Mouse (Mus musculus): ENCODE measurements around the gene Ace2. TPM values are rescaled to one million over a fixed set of nuclear protein-coding genes. Genes with fewer than 3 reads are reported as not detected.

The Ace2 gene
- polyA plus RNA-seq (2016; fragmentation: Nextera tagmentation; extraction: Ambion mirVana) = 0.08 and 0.22 TPM in 2 replicates

GRCm38 (mm10) chrX:164139032-164139431 lies at the start of gene Ace2:
Gene Ace2, plus strand, starts transcription at chrX:164139332.
- no peaks in the 10 kb centered on the region for H3K4me1 ChIP-seq
- no peak within 1 kb of the TSS for H3K4me2 ChIP-seq
- no peaks in the 10 kb centered on the region for H3K36me3 ChIP-seq (replicated peaks)
- H3K27me3 ChIP-seq = peaks cover 6% of the 10 kb centered on the region; the same call in 1 of the 2 replicates
- ATAC-seq (ENCODE audit: low FRiP score) = no peak
- H3K27ac ChIP-seq = no peak within 1 kb of the TSS
- H3K4me3 ChIP-seq (replicated peaks) = no peak within 1 kb of the TSS
- H3K9ac ChIP-seq = no peak within 1 kb of the TSS
- no peaks in the 10 kb centered on the region for H3K9me3 ChIP-seq
- WGBS = 100% methylated on average over 2 of the region's 2 CpGs

GRCm38 (mm10) chrX:164089916-164090315 lies 49.2 kb upstream of the Ace2 start:
- no peak overlapping the region for H3K4me3 ChIP-seq (replicated peaks)
- peaks cover 30% of the 10 kb centered on the region for H3K27me3 ChIP-seq
- WGBS = 59% methylated on average over 11 of the region's 11 CpGs
- H3K4me1 ChIP-seq = no peaks in the 10 kb centered on the region
- H3K9ac ChIP-seq = no peak overlapping the region
- ATAC-seq (ENCODE audit: low FRiP score) = no peak
- H3K9me3 ChIP-seq = no peaks in the 10 kb centered on the region
- no peaks in the 10 kb centered on the region for H3K36me3 ChIP-seq (replicated peaks)
- H3K4me2 ChIP-seq = no peak overlapping the region
- H3K27ac ChIP-seq = no peak overlapping the region

GRCm38 (mm10) chrX:164092300-164093169 lies 46.6 kb upstream of the Ace2 start:
- WGBS = 50% methylated on average over 7 of the region's 7 CpGs
- Histone ChIP-seq H3K36me3 (replicated peaks) (no peaks in the 10 kb centered on the region), H3K27me3 (peaks cover 25% of the 10 kb centered on the region), H3K9ac (no peak overlapping the region), H3K4me2 (no peak overlapping the region), H3K9me3 (no peaks in the 10 kb centered on the region), H3K27ac (no peak overlapping the region), H3K4me3 (replicated peaks) (no peak overlapping the region), H3K4me1 (no peaks in the 10 kb centered on the region)
- ATAC-seq (ENCODE audit: low FRiP score) = no peak

GRCm38 (mm10) chrX:164093435-164093834 lies 45.7 kb upstream of the Ace2 start:
- 84% methylated on average over 5 of the region's 5 CpGs for WGBS
- no peaks in the 10 kb centered on the region for H3K36me3 ChIP-seq (replicated peaks)
- no peak for ATAC-seq (ENCODE audit: low FRiP score)
- H3K9ac ChIP-seq = no peak overlapping the region
- peaks cover 28% of the 10 kb centered on the region for H3K27me3 ChIP-seq
- H3K4me2 ChIP-seq = no peak overlapping the region
- H3K4me1 ChIP-seq = no peaks in the 10 kb centered on the region
- H3K4me3 ChIP-seq (replicated peaks) = no peak overlapping the region
- H3K9me3 ChIP-seq = no peaks in the 10 kb centered on the region
- no peak overlapping the region for H3K27ac ChIP-seq

GRCm38 (mm10) chrX:164095838-164096237 lies 43.3 kb upstream of the Ace2 start:
- no peaks in the 10 kb centered on the region for H3K9me3 ChIP-seq
- 85% methylated on average over 2 of the region's 2 CpGs for WGBS
- H3K4me3 ChIP-seq (replicated peaks) = no peak overlapping the region
- no peak overlapping the region for H3K9ac ChIP-seq
- H3K27ac ChIP-seq = no peak overlapping the region
- H3K36me3 ChIP-seq (replicated peaks) = no peaks in the 10 kb centered on the region
- no peak overlapping the region for H3K4me2 ChIP-seq
- no peaks in the 10 kb centered on the region for H3K4me1 ChIP-seq
- H3K27me3 ChIP-seq = peaks cover 27% of the 10 kb centered on the region
- ATAC-seq (ENCODE audit: low FRiP score) = no peak

GRCm38 (mm10) chrX:164101483-164101882 lies 37.6 kb upstream of the Ace2 start:
- no peak overlapping the region for H3K4me3 ChIP-seq (replicated peaks)
- H3K36me3 ChIP-seq (replicated peaks) = no peaks in the 10 kb centered on the region
- no peak for ATAC-seq (ENCODE audit: low FRiP score)

GRCm38 (mm10) chrX:164102198-164102597 lies 36.9 kb upstream of the Ace2 start:
- H3K27ac ChIP-seq = no peak overlapping the region
- H3K4me1 ChIP-seq = no peaks in the 10 kb centered on the region
- no peaks in the 10 kb centered on the region for H3K9me3 ChIP-seq
- H3K36me3 ChIP-seq (replicated peaks) = no peaks in the 10 kb centered on the region
- H3K27me3 ChIP-seq = peaks cover 21% of the 10 kb centered on the region
- H3K4me2 ChIP-seq = no peak overlapping the region
- ATAC-seq (ENCODE audit: low FRiP score) = no peak
- WGBS = 87% methylated on average over 7 of the region's 7 CpGs
- H3K9ac ChIP-seq = no peak overlapping the region
- H3K4me3 ChIP-seq (replicated peaks) = no peak overlapping the region

More at GRCm38 (mm10) chrX:164101483-164101882, 37.6 kb upstream of the Ace2 start:
- Histone ChIP-seq H3K4me1 (no peaks in the 10 kb centered on the region), H3K4me2 (no peak overlapping the region), H3K9ac (no peak overlapping the region), H3K9me3 (no peaks in the 10 kb centered on the region), H3K27me3 (peaks cover 21% of the 10 kb centered on the region), H3K27ac (no peak overlapping the region)

GRCm38 (mm10) chrX:164102656-164103055 lies 36.5 kb upstream of the Ace2 start:
- Histone ChIP-seq H3K4me3 (replicated peaks) (no peak overlapping the region), H3K4me1 (no peaks in the 10 kb centered on the region), H3K9me3 (no peaks in the 10 kb centered on the region), H3K4me2 (no peak overlapping the region), H3K27me3 (peaks cover 24% of the 10 kb centered on the region), H3K36me3 (replicated peaks) (no peaks in the 10 kb centered on the region), H3K27ac (no peak overlapping the region), H3K9ac (no peak overlapping the region)
- WGBS = 70% methylated on average over 6 of the region's 6 CpGs
- ATAC-seq (ENCODE audit: low FRiP score) = no peak

- H3K27ac ChIP-seq = no peak overlapping the region
- 0 out of 2 replicates have a peak, but pooled peaks cover 11% of the 10 kb centered on the region for H3K27me3 ChIP-seq
- no peak for ATAC-seq (ENCODE audit: low FRiP score)
- no peak overlapping the region for H3K4me2 ChIP-seq
- no peaks in the 10 kb centered on the region for H3K4me1 ChIP-seq
- H3K36me3 ChIP-seq (replicated peaks) = no peaks in the 10 kb centered on the region
- 85% methylated on average over 3 of the region's 3 CpGs for WGBS
- no peak overlapping the region for H3K4me3 ChIP-seq (replicated peaks)
- H3K9ac ChIP-seq = no peak overlapping the region
- H3K9me3 ChIP-seq = no peaks in the 10 kb centered on the region
These were observed 28.0 kb upstream of the Ace2 start for GRCm38 (mm10) chrX:164111146-164111545.

- H3K4me1 ChIP-seq = no peaks in the 10 kb centered on the region
- ATAC-seq (ENCODE audit: low FRiP score) = no peak
- H3K9me3 ChIP-seq = no peaks in the 10 kb centered on the region
- H3K4me2 ChIP-seq = no peak overlapping the region
- H3K36me3 ChIP-seq (replicated peaks) = no peaks in the 10 kb centered on the region
- 93% methylated on average over 6 of the region's 6 CpGs for WGBS
- 0 out of 2 replicates have a peak, but pooled peaks cover 3% of the 10 kb centered on the region for H3K27me3 ChIP-seq
- no peak overlapping the region for H3K4me3 ChIP-seq (replicated peaks)
- H3K27ac ChIP-seq = no peak overlapping the region
- no peak overlapping the region for H3K9ac ChIP-seq
These were observed 25.4 kb upstream of the Ace2 start for GRCm38 (mm10) chrX:164113744-164114143.

- Histone ChIP-seq H3K9ac (no peak overlapping the region), H3K36me3 (replicated peaks) (no peaks in the 10 kb centered on the region), H3K27ac (no peak overlapping the region), H3K4me1 (no peaks in the 10 kb centered on the region), H3K27me3 (no peaks in the 10 kb centered on the region; the same call in 1 of the 2 replicates), H3K4me3 (replicated peaks) (no peak overlapping the region), H3K9me3 (no peaks in the 10 kb centered on the region), H3K4me2 (no peak overlapping the region)
- WGBS = 86% methylated on average over 3 of the region's 3 CpGs
- no peak for ATAC-seq (ENCODE audit: low FRiP score)
These were observed 15.2 kb upstream of the Ace2 start for GRCm38 (mm10) chrX:164123942-164124341.

GRCm38 (mm10) chrX:164133531-164133930 lies 5.6 kb upstream of the Ace2 start:
- Histone ChIP-seq H3K9ac (no peak overlapping the region), H3K4me1 (no peaks in the 10 kb centered on the region), H3K36me3 (replicated peaks) (no peaks in the 10 kb centered on the region), H3K4me3 (replicated peaks) (no peak overlapping the region), H3K27ac (no peak overlapping the region), H3K4me2 (no peak overlapping the region), H3K9me3 (no peaks in the 10 kb centered on the region), H3K27me3 (0 out of 2 replicates have a peak, but pooled peaks cover 6% of the 10 kb centered on the region)
- 95% methylated on average over 3 of the region's 3 CpGs for WGBS
- ATAC-seq (ENCODE audit: low FRiP score) = no peak

GRCm38 (mm10) chrX:164135304-164135818 lies 3.8 kb upstream of the Ace2 start:
- no peak overlapping the region for H3K4me3 ChIP-seq (replicated peaks)
- no peak overlapping the region for H3K4me2 ChIP-seq
- 93% methylated on average over 4 of the region's 4 CpGs for WGBS
- no peak for ATAC-seq (ENCODE audit: low FRiP score)
- peaks cover 6% of the 10 kb centered on the region; the same call in 1 of the 2 replicates for H3K27me3 ChIP-seq
- no peak overlapping the region for H3K27ac ChIP-seq
- H3K9ac ChIP-seq = no peak overlapping the region
- no peaks in the 10 kb centered on the region for H3K9me3 ChIP-seq
- H3K4me1 ChIP-seq = no peaks in the 10 kb centered on the region
- H3K36me3 ChIP-seq (replicated peaks) = no peaks in the 10 kb centered on the region

Measured in forebrain, embryonic 12.5 days (tissue).